Mouse (Mus musculus) cortical plate, adult 2 months (tissue): Measurements from ENCODE around the gene Ldah.

Experiments used
- CTCF ChIP-seq: fragments of 200-500 bp; IDR thresholded peaks from 2 replicates; pipeline ENCODE4 v1.5.1; 2011; ENCODE audit warnings: mild to moderate bottlenecking, control low read depth, low read length; ENCODE audit not compliant: insufficient read depth; ENCODE audit errors: extremely low read depth
- POLR2A ChIP-seq: fragments of 200-500 bp; IDR thresholded peaks from 2 replicates; pipeline ENCODE4 v1.6.1; 2011; ENCODE audit warnings: mild to moderate bottlenecking, low read length, control low read depth; ENCODE audit not compliant: insufficient read depth; ENCODE audit errors: extremely low read depth

DNA sequence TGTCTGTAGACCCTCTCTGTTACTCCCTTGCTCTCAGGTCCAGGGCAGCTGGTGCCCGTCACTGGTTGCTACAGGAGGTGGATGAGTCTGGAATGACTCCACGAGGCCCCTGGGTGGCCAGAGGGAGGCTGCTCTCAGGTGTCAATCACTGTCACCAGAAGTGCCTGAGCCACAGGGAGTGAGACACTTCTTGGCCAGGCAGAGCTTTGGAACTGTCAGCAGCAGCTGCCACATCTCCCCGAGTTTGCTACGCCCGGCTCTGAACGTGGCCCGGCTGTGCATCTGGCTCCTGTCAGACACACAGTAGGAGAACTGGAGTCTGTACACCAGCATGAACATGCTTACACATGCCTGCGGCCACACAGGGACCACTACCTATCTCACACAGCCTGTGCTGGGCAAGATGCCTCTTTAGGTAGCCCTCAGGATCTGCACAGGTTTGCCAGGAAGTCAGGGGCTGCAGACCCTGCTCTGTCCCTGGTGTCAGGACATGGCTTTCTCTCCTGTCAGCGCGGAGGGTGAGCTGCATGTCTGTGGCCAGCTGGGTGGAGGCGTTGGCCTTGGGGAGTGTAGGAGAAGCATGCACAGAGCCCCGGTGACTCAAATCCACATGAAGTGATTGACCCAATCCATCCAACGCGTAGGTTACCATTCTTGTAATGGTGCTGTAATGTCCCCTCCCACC, 123.7 kb downstream of the Ldah start:
- TF ChIP-seq POLR2A (no peak), CTCF (no peak)
